Mouse (Mus musculus): ENCODE measurements around the gene Ppp1ca. TPM values are rescaled to one million over a fixed set of nuclear protein-coding genes. Genes with fewer than 3 reads are reported as not detected.

The Ppp1ca gene
- 97.3 TPM for polyA plus RNA-seq (2014; fragmentation: Illumina TruSeq; extraction: RNeasy Lipid Tissue Mini Kit (QIAGEN cat#74804); ENCODE audit: low read depth, low replicate concordance)

GRCm38 (mm10) chr19:4191528-4192250, at the start of gene Ppp1ca:
TSS of gene Ppp1ca (plus strand) at chr19:4192065.

GRCm38 (mm10) chr19:4143759-4144268, 48.1 kb upstream of the Ppp1ca start, which contains the start of gene Cabp4:
TSS of gene Cabp4 (minus strand) at chr19:4144033.

GRCm38 (mm10) chr19:4148491-4148806, 43.4 kb upstream of the Ppp1ca start, which contains the start of gene Coro1b:
TSS of gene Coro1b (plus strand) at chr19:4148619.

GRCm38 (mm10) chr19:4153232-4153654, 38.6 kb upstream of the Ppp1ca start, which contains the start of gene Ptprcap:
TSS of gene Ptprcap (plus strand) at chr19:4153604.

GRCm38 (mm10) chr19:4162646-4163542, 29.0 kb upstream of the Ppp1ca start, which contains the start of gene Rps6kb2:
TSS of gene Rps6kb2 (minus strand) at chr19:4163354.

GRCm38 (mm10) chr19:4175368-4175947, 16.4 kb upstream of the Ppp1ca start, which contains the start of gene Carns1:
TSS of gene Carns1 (minus strand) at chr19:4175479.

GRCm38 (mm10) chr19:4190831-4191334, 982 bp upstream of the Ppp1ca start, which contains the start of gene Tbc1d10c:
TSS of gene Tbc1d10c (minus strand) at chr19:4191284.

GRCm38 (mm10) chr19:4201291-4201909, 9.5 kb downstream of the Ppp1ca start, which contains the start of gene Rad9a:
TSS of gene Rad9a (minus strand) at chr19:4201662.

GRCm38 (mm10) chr19:4214071-4214770, 22.4 kb downstream of the Ppp1ca start, which contains the start of the genes Clcf1 and AC109138.7:
TSS of gene Clcf1 (plus strand) at chr19:4214238.
TSS of gene AC109138.7 (plus strand) at chr19:4214357.

GRCm38 (mm10) chr19:4231253-4232185, 39.7 kb downstream of the Ppp1ca start, which contains the start of gene Pold4:
TSS of gene Pold4 (plus strand) at chr19:4231899.

Other genes starting within 250 kb of the Ppp1ca start
- gene Aldh3b3, start 233.4 kb upstream of the Ppp1ca start, polyA plus RNA-seq (2014; fragmentation: Illumina TruSeq; extraction: RNeasy Lipid Tissue Mini Kit (QIAGEN cat#74804); ENCODE audit: low read depth, low replicate concordance), result 0.36 TPM
- not detected for gene Aldh3b2, start 219.7 kb upstream of the Ppp1ca start, polyA plus RNA-seq (2014; fragmentation: Illumina TruSeq; extraction: RNeasy Lipid Tissue Mini Kit (QIAGEN cat#74804); ENCODE audit: low read depth, low replicate concordance)
- gene Acy3, start 205.5 kb upstream of the Ppp1ca start, polyA plus RNA-seq (2014; fragmentation: Illumina TruSeq; extraction: RNeasy Lipid Tissue Mini Kit (QIAGEN cat#74804); ENCODE audit: low read depth, low replicate concordance), result 47.4 TPM
- gene Tbx10, start 199.3 kb upstream of the Ppp1ca start, polyA plus RNA-seq (2014; fragmentation: Illumina TruSeq; extraction: RNeasy Lipid Tissue Mini Kit (QIAGEN cat#74804); ENCODE audit: low read depth, low replicate concordance), result not detected
- 0.65 TPM for gene Nudt8, start 191.5 kb upstream of the Ppp1ca start, polyA plus RNA-seq (2014; fragmentation: Illumina TruSeq; extraction: RNeasy Lipid Tissue Mini Kit (QIAGEN cat#74804); ENCODE audit: low read depth, low replicate concordance)
- gene Gm49405, start 191.4 kb upstream of the Ppp1ca start, polyA plus RNA-seq (2014; fragmentation: Illumina TruSeq; extraction: RNeasy Lipid Tissue Mini Kit (QIAGEN cat#74804); ENCODE audit: low read depth, low replicate concordance), result not detected
- gene Doc2g, start 188.8 kb upstream of the Ppp1ca start, polyA plus RNA-seq (2014; fragmentation: Illumina TruSeq; extraction: RNeasy Lipid Tissue Mini Kit (QIAGEN cat#74804); ENCODE audit: low read depth, low replicate concordance), result not detected
- gene Ndufv1, start 179.3 kb upstream of the Ppp1ca start, polyA plus RNA-seq (2014; fragmentation: Illumina TruSeq; extraction: RNeasy Lipid Tissue Mini Kit (QIAGEN cat#74804); ENCODE audit: low read depth, low replicate concordance), result 9.9 TPM
- 14.6 TPM for gene Gstp1, start 154.1 kb upstream of the Ppp1ca start, polyA plus RNA-seq (2014; fragmentation: Illumina TruSeq; extraction: RNeasy Lipid Tissue Mini Kit (QIAGEN cat#74804); ENCODE audit: low read depth, low replicate concordance)
- 10.1 TPM for gene Gstp2, start 146.0 kb upstream of the Ppp1ca start, polyA plus RNA-seq (2014; fragmentation: Illumina TruSeq; extraction: RNeasy Lipid Tissue Mini Kit (QIAGEN cat#74804); ENCODE audit: low read depth, low replicate concordance)
- not detected for gene Gstp3, start 132.5 kb upstream of the Ppp1ca start, polyA plus RNA-seq (2014; fragmentation: Illumina TruSeq; extraction: RNeasy Lipid Tissue Mini Kit (QIAGEN cat#74804); ENCODE audit: low read depth, low replicate concordance)
- not detected for gene Cabp2, start 110.5 kb upstream of the Ppp1ca start, polyA plus RNA-seq (2014; fragmentation: Illumina TruSeq; extraction: RNeasy Lipid Tissue Mini Kit (QIAGEN cat#74804); ENCODE audit: low read depth, low replicate concordance)
- 0.73 TPM for gene Cdk2ap2, start 94.9 kb upstream of the Ppp1ca start, polyA plus RNA-seq (2014; fragmentation: Illumina TruSeq; extraction: RNeasy Lipid Tissue Mini Kit (QIAGEN cat#74804); ENCODE audit: low read depth, low replicate concordance)
- 0.20 TPM for gene Pitpnm1, start 92.1 kb upstream of the Ppp1ca start, polyA plus RNA-seq (2014; fragmentation: Illumina TruSeq; extraction: RNeasy Lipid Tissue Mini Kit (QIAGEN cat#74804); ENCODE audit: low read depth, low replicate concordance)
- 1.3 TPM for gene Aip, start 66.2 kb upstream of the Ppp1ca start, polyA plus RNA-seq (2014; fragmentation: Illumina TruSeq; extraction: RNeasy Lipid Tissue Mini Kit (QIAGEN cat#74804); ENCODE audit: low read depth, low replicate concordance)
- gene Gpr152, start 52.3 kb upstream of the Ppp1ca start, polyA plus RNA-seq (2014; fragmentation: Illumina TruSeq; extraction: RNeasy Lipid Tissue Mini Kit (QIAGEN cat#74804); ENCODE audit: low read depth, low replicate concordance), result not detected
- not detected for gene Cabp4, start 48.0 kb upstream of the Ppp1ca start, polyA plus RNA-seq (2014; fragmentation: Illumina TruSeq; extraction: RNeasy Lipid Tissue Mini Kit (QIAGEN cat#74804); ENCODE audit: low read depth, low replicate concordance)
- 9.0 TPM for gene Coro1b, start 43.4 kb upstream of the Ppp1ca start, polyA plus RNA-seq (2014; fragmentation: Illumina TruSeq; extraction: RNeasy Lipid Tissue Mini Kit (QIAGEN cat#74804); ENCODE audit: low read depth, low replicate concordance)
- 2.3 TPM for gene Ptprcap, start 38.5 kb upstream of the Ppp1ca start, polyA plus RNA-seq (2014; fragmentation: Illumina TruSeq; extraction: RNeasy Lipid Tissue Mini Kit (QIAGEN cat#74804); ENCODE audit: low read depth, low replicate concordance)
- gene Rps6kb2, start 28.7 kb upstream of the Ppp1ca start, polyA plus RNA-seq (2014; fragmentation: Illumina TruSeq; extraction: RNeasy Lipid Tissue Mini Kit (QIAGEN cat#74804); ENCODE audit: low read depth, low replicate concordance), result 2.2 TPM
- 0.49 TPM for gene Carns1, start 16.6 kb upstream of the Ppp1ca start, polyA plus RNA-seq (2014; fragmentation: Illumina TruSeq; extraction: RNeasy Lipid Tissue Mini Kit (QIAGEN cat#74804); ENCODE audit: low read depth, low replicate concordance)
- not detected for gene Tbc1d10c, start 781 bp upstream of the Ppp1ca start, polyA plus RNA-seq (2014; fragmentation: Illumina TruSeq; extraction: RNeasy Lipid Tissue Mini Kit (QIAGEN cat#74804); ENCODE audit: low read depth, low replicate concordance)
- 1.5 TPM for gene Rad9a, start 9.6 kb downstream of the Ppp1ca start, polyA plus RNA-seq (2014; fragmentation: Illumina TruSeq; extraction: RNeasy Lipid Tissue Mini Kit (QIAGEN cat#74804); ENCODE audit: low read depth, low replicate concordance)
- 0.16 TPM for gene Clcf1, start 22.2 kb downstream of the Ppp1ca start, polyA plus RNA-seq (2014; fragmentation: Illumina TruSeq; extraction: RNeasy Lipid Tissue Mini Kit (QIAGEN cat#74804); ENCODE audit: low read depth, low replicate concordance)
- not detected for gene AC109138.7, start 22.3 kb downstream of the Ppp1ca start, polyA plus RNA-seq (2014; fragmentation: Illumina TruSeq; extraction: RNeasy Lipid Tissue Mini Kit (QIAGEN cat#74804); ENCODE audit: low read depth, low replicate concordance)
- gene Pold4, start 39.8 kb downstream of the Ppp1ca start, polyA plus RNA-seq (2014; fragmentation: Illumina TruSeq; extraction: RNeasy Lipid Tissue Mini Kit (QIAGEN cat#74804); ENCODE audit: low read depth, low replicate concordance), result not detected
- 1.7 TPM for gene Ssh3, start 77.1 kb downstream of the Ppp1ca start, polyA plus RNA-seq (2014; fragmentation: Illumina TruSeq; extraction: RNeasy Lipid Tissue Mini Kit (QIAGEN cat#74804); ENCODE audit: low read depth, low replicate concordance)
- gene Ankrd13d, start 91.1 kb downstream of the Ppp1ca start, polyA plus RNA-seq (2014; fragmentation: Illumina TruSeq; extraction: RNeasy Lipid Tissue Mini Kit (QIAGEN cat#74804); ENCODE audit: low read depth, low replicate concordance), result not detected
- 11.2 TPM for gene Grk2, start 114.2 kb downstream of the Ppp1ca start, polyA plus RNA-seq (2014; fragmentation: Illumina TruSeq; extraction: RNeasy Lipid Tissue Mini Kit (QIAGEN cat#74804); ENCODE audit: low read depth, low replicate concordance)
- 50.5 TPM for gene Kdm2a, start 206.2 kb downstream of the Ppp1ca start, polyA plus RNA-seq (2014; fragmentation: Illumina TruSeq; extraction: RNeasy Lipid Tissue Mini Kit (QIAGEN cat#74804); ENCODE audit: low read depth, low replicate concordance)
- gene Rhod, start 247.4 kb downstream of the Ppp1ca start, polyA plus RNA-seq (2014; fragmentation: Illumina TruSeq; extraction: RNeasy Lipid Tissue Mini Kit (QIAGEN cat#74804); ENCODE audit: low read depth, low replicate concordance), result 3.3 TPM

All from kidney, adult 10 weeks (tissue).